Mouse (Mus musculus): ENCODE data around the gene Chil1. TPM values are rescaled to one million over a fixed set of nuclear protein-coding genes. Genes with fewer than 3 reads are reported as not detected.

Chil1 gene
- polyA plus RNA-seq, 1 experiment from 2014 or later, result 3.2 TPM

DNA sequence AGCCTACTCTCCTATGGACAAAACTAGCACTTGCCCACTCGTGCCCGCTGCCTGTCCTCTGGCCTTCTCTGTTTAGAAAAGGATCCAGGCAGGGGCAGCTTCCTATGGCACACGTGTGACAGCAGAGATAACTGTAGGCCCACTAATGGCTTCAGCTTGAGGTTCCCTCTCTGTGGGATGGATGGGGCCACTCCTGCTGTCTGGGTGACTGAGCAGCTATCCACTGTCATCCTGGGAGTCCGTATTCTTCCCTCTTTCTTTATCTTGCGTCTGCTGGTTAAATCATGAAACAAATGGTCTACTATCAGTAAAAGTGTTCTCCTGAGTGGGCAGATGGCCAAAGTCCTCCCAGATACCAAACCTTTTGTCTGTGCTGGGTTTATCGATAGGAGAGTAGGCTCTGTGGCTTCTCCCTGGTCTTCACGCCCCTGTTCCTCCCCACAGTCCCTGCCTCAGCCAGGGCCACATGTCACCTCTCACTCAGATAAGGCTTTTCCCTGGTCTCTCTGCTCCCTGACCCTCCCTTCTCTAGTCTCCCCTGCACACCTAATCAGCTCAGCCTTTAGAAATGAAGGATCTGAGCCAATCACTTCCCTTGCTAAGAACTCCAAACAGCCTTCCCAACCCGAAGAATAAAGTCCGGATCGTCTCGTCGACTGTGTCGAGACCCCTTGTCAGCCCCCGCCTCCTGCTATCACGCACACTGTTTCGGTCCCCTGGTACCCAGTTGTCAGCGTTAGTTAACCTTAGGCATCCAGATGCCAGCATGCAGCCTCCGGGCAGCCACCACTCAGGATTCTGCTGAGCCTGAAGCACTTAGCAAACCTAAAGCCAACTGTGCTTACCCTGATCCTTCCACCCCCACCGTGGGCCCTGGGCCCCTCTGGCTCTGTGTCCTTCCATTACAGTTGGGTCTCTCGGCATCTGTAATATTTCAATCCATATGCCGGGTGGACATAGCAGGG is 29.1 kb upstream of the Chil1 start:
- ATAC-seq (ENCODE audit: insufficient read depth, low FRiP score, low TSS enrichment) (no peak), DNase-seq (ENCODE audit: low spot score) (no peak)
- no peaks in the 10 kb centered on the region for H3K27me3 ChIP-seq (ENCODE audit: control insufficient read depth, insufficient read depth, low read length)
- no peak overlapping the region for H3K9ac ChIP-seq (ENCODE audit: low read length)
- no peak overlapping the region for H3K27ac ChIP-seq (ENCODE audit: low read depth, low read length)
- H3K4me1 ChIP-seq (ENCODE audit: control insufficient read depth, insufficient read depth, low read length), result no peaks in the 10 kb centered on the region
- no peaks in the 10 kb centered on the region for H3K36me3 ChIP-seq (ENCODE audit: control insufficient read depth, insufficient read depth, low read length)
- no peaks in the 10 kb centered on the region for H3K9me3 ChIP-seq (ENCODE audit: control insufficient read depth, low read length)
- no peak overlapping the region for H3K4me3 ChIP-seq (ENCODE audit: low read depth, low read length)
- H3K4me2 ChIP-seq (ENCODE audit: low read depth), result no peak overlapping the region
- 81% methylated on average over 21 of the region's 21 CpGs for WGBS

DNA sequence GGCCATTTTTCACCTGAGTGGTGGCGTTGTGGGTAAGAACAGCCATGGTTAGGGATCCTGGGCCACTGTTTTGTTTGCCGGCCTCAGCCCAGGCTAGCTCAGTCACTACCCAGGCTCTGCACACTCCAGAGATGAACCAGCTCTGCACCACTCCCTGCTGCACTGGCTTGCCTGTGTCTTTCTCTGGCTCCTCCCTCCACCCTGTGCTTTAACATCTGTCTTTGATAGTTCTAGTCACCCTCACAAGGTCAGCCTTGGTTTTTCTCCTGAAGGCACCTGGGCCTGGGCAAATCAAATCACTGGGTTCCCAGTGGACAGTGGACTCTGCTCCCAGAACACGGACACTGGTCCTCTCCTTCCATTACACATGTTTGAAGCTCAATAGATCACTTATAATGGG is 27.9 kb upstream of the Chil1 start:
- Histone ChIP-seq H3K27me3 (ENCODE audit: control insufficient read depth, insufficient read depth, low read length) (no peaks in the 10 kb centered on the region), H3K4me3 (ENCODE audit: low read depth, low read length) (no peak overlapping the region), H3K4me1 (ENCODE audit: control insufficient read depth, insufficient read depth, low read length) (no peaks in the 10 kb centered on the region), H3K36me3 (ENCODE audit: control insufficient read depth, insufficient read depth, low read length) (no peaks in the 10 kb centered on the region), H3K27ac (ENCODE audit: low read depth, low read length) (no peak overlapping the region), H3K9ac (ENCODE audit: low read length) (no peak overlapping the region), H3K9me3 (ENCODE audit: control insufficient read depth, low read length) (no peaks in the 10 kb centered on the region), H3K4me2 (ENCODE audit: low read depth) (no peak overlapping the region)
- 90% methylated on average over 3 of the region's 3 CpGs for WGBS
- DNase-seq (ENCODE audit: low spot score) (no peak), ATAC-seq (ENCODE audit: insufficient read depth, low FRiP score, low TSS enrichment) (no peak)

DNA sequence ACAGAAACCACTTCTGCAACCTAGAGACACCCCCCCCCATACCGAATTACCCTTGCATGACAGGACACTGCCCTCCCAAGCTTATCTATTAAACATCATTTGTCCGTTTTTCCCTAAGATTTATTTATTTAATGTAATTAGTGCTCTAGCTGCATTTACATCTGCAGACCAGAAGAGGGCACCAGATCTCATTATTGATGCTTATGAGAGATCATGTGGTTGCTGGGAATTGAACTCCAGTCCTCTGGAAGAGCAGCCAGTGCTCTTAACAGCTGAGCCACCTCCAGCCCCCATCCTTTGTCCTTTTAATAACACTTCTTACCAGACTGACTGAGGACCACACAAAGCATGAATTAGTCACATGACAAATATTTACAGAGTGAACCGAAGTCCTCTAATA is 27.3 kb upstream of the Chil1 start:
- DNase-seq (ENCODE audit: low spot score) (no peak), ATAC-seq (ENCODE audit: insufficient read depth, low FRiP score, low TSS enrichment) (no peak)
- WGBS, result 54% methylated on average over 3 of the region's 3 CpGs
- Histone ChIP-seq H3K27me3 (ENCODE audit: control insufficient read depth, insufficient read depth, low read length) (no peaks in the 10 kb centered on the region), H3K4me1 (ENCODE audit: control insufficient read depth, insufficient read depth, low read length) (no peaks in the 10 kb centered on the region), H3K27ac (ENCODE audit: low read depth, low read length) (no peak overlapping the region), H3K9ac (ENCODE audit: low read length) (no peak overlapping the region), H3K9me3 (ENCODE audit: control insufficient read depth, low read length) (no peaks in the 10 kb centered on the region), H3K4me3 (ENCODE audit: low read depth, low read length) (no peak overlapping the region), H3K4me2 (ENCODE audit: low read depth) (no peak overlapping the region), H3K36me3 (ENCODE audit: control insufficient read depth, insufficient read depth, low read length) (no peaks in the 10 kb centered on the region)

DNA sequence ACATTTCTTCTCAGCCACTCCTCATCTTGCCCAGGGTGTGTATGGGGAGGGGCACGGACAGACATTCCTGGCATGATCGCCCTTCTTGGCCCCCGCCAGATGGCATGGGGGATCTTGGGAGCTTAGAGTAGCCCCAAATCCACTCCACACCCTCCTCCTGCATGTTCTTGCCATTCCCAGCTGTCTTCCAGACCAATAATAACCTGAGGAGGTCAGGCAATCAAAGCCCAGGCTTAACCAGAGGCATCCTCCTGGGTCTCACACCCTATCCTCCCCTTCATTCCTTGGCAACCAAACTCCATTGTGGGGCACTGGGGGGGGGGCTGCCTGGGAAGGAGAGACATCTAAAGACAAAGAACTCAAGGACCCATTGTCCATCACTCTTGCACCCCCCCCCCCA is 21.6 kb upstream of the Chil1 start:
- no peaks in the 10 kb centered on the region for H3K9me3 ChIP-seq (ENCODE audit: control insufficient read depth, low read length)
- 89% methylated on average over 3 of the region's 3 CpGs for WGBS
- no peaks in the 10 kb centered on the region for H3K36me3 ChIP-seq (ENCODE audit: control insufficient read depth, insufficient read depth, low read length)
- H3K4me1 ChIP-seq (ENCODE audit: control insufficient read depth, insufficient read depth, low read length), result no peaks in the 10 kb centered on the region
- no peak overlapping the region for H3K4me2 ChIP-seq (ENCODE audit: low read depth)
- H3K27ac ChIP-seq (ENCODE audit: low read depth, low read length), result no peak overlapping the region
- no peak overlapping the region for H3K9ac ChIP-seq (ENCODE audit: low read length)
- H3K27me3 ChIP-seq (ENCODE audit: control insufficient read depth, insufficient read depth, low read length), result no peaks in the 10 kb centered on the region
- ATAC-seq (ENCODE audit: insufficient read depth, low FRiP score, low TSS enrichment) (no peak), DNase-seq (ENCODE audit: low spot score) (no peak)
- H3K4me3 ChIP-seq (ENCODE audit: low read depth, low read length), result no peak overlapping the region

DNA sequence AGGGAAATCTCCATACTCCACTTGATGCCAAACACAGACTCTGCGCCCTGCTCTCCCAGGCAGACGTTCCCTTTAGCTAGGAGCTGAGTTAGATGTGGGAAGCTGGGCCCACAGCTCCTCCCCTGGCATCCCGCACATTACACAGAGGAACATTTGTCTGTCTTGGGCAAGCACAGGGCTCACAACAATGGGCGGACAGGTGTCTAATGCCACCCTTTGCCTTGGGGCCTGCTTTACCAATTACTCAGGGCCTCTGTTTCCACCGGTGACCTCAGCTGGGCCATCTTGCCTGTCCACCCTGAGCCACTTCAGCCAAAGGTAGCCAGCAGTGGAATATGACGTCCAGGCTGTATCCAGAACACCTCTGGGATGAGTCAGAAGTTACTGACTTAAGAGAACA is 20.6 kb upstream of the Chil1 start:
- Histone ChIP-seq H3K4me1 (ENCODE audit: control insufficient read depth, insufficient read depth, low read length) (no peaks in the 10 kb centered on the region), H3K4me3 (ENCODE audit: low read depth, low read length) (no peak overlapping the region), H3K4me2 (ENCODE audit: low read depth) (no peak overlapping the region), H3K9me3 (ENCODE audit: control insufficient read depth, low read length) (no peaks in the 10 kb centered on the region), H3K27me3 (ENCODE audit: control insufficient read depth, insufficient read depth, low read length) (no peaks in the 10 kb centered on the region), H3K27ac (ENCODE audit: low read depth, low read length) (no peak overlapping the region), H3K36me3 (ENCODE audit: control insufficient read depth, insufficient read depth, low read length) (no peaks in the 10 kb centered on the region), H3K9ac (ENCODE audit: low read length) (no peak overlapping the region)
- WGBS, result 82% methylated on average over 6 of the region's 6 CpGs
- no peak for DNase-seq (ENCODE audit: low spot score)
- no peak for ATAC-seq (ENCODE audit: insufficient read depth, low FRiP score, low TSS enrichment)

DNA sequence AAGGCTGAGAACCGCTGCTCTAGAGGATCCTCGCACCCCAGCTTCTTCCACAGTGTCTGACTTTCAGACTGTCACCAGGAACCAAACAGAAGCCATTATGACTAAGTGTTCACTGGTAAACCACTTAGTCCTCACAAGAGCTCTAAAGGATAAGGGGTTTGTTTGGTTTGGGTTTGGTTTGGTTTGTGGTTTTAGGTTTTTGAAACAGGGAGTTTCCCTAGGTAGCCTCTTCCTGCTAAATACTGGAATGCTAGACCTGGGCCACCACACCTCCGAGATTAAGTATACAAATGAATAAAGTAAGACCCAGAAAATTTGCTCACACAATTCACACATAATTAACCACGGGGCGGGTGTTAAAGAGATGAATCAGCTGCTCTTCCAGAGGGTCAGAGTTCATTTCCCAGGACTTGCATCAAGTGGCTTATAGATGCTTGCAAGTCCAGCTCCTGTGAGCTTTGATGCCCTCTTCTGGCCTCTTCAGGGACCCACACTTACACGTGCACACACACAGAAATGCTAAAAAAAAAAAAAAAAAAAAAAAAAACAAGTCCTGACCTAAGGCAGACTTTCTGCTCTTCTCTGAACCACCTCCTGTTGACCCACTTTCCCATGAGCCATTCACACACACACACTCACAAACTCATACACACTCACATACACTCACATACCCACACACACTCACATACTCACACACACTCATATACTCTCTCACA is 19.3 kb upstream of the Chil1 start:
- Histone ChIP-seq H3K36me3 (ENCODE audit: control insufficient read depth, insufficient read depth, low read length) (no peaks in the 10 kb centered on the region), H3K4me1 (ENCODE audit: control insufficient read depth, insufficient read depth, low read length) (no peaks in the 10 kb centered on the region), H3K4me2 (ENCODE audit: low read depth) (no peak overlapping the region), H3K9ac (ENCODE audit: low read length) (no peak overlapping the region), H3K27me3 (ENCODE audit: control insufficient read depth, insufficient read depth, low read length) (no peaks in the 10 kb centered on the region), H3K27ac (ENCODE audit: low read depth, low read length) (no peak overlapping the region), H3K4me3 (ENCODE audit: low read depth, low read length) (no peak overlapping the region), H3K9me3 (ENCODE audit: control insufficient read depth, low read length) (no peaks in the 10 kb centered on the region)
- no peak for DNase-seq (ENCODE audit: low spot score)
- no peak for ATAC-seq (ENCODE audit: insufficient read depth, low FRiP score, low TSS enrichment)
- WGBS, result 83% methylated on average over 6 of the region's 6 CpGs

DNA sequence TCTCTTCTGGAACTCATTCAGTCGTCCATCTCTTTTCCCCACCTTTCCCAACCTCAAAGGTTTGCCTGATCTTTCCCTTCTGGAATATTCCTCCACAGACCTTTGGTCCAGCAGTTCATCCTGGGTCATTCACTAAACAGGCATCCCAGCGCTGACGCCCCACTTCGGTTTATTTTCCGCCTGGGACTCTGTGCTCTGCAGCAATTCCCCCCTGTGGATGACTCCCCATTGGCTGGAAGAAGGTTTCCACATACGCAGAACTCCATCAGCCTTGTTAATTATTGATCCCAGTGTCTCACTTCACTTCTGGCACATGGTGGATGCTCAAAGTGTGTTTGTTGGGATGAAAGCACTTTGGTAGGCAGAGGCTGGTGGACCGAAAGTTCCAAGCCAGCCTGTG is 18.5 kb upstream of the Chil1 start:
- H3K4me2 ChIP-seq (ENCODE audit: low read depth), result no peak overlapping the region
- H3K9me3 ChIP-seq (ENCODE audit: control insufficient read depth, low read length), result no peaks in the 10 kb centered on the region
- ATAC-seq (ENCODE audit: insufficient read depth, low FRiP score, low TSS enrichment) (no peak), DNase-seq (ENCODE audit: low spot score) (no peak)
- no peaks in the 10 kb centered on the region for H3K4me1 ChIP-seq (ENCODE audit: control insufficient read depth, insufficient read depth, low read length)
- H3K9ac ChIP-seq (ENCODE audit: low read length), result no peak overlapping the region
- H3K27me3 ChIP-seq (ENCODE audit: control insufficient read depth, insufficient read depth, low read length), result no peaks in the 10 kb centered on the region
- H3K36me3 ChIP-seq (ENCODE audit: control insufficient read depth, insufficient read depth, low read length), result no peaks in the 10 kb centered on the region
- H3K27ac ChIP-seq (ENCODE audit: low read depth, low read length), result no peak overlapping the region
- WGBS, result 89% methylated on average over 7 of the region's 7 CpGs
- no peak overlapping the region for H3K4me3 ChIP-seq (ENCODE audit: low read depth, low read length)

DNA sequence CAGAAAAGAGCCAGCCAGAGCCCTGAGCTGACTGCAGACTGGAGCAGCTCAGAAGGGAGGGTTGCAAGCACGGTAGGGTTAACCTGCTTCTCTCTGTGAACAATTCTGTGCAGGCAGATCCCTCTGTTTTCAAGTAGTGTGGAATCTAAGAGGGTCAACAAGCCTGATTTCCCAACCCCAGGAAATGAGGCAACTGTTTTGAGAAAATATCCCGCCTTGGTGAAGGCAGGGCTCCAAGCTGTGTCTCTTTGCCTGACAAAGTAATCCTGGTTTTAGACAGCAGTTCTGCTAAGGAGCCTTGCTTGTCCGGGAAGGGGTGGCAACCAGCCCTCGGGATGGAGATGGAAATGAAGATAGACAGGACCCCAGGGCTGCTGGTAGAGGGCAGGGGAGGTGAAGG is 17.5 kb upstream of the Chil1 start:
- DNase-seq (ENCODE audit: low spot score), result no peak
- Histone ChIP-seq H3K27ac (ENCODE audit: low read depth, low read length) (no peak overlapping the region), H3K9ac (ENCODE audit: low read length) (no peak overlapping the region), H3K36me3 (ENCODE audit: control insufficient read depth, insufficient read depth, low read length) (no peaks in the 10 kb centered on the region), H3K4me3 (ENCODE audit: low read depth, low read length) (no peak overlapping the region), H3K9me3 (ENCODE audit: control insufficient read depth, low read length) (no peaks in the 10 kb centered on the region), H3K27me3 (ENCODE audit: control insufficient read depth, insufficient read depth, low read length) (no peaks in the 10 kb centered on the region), H3K4me1 (ENCODE audit: control insufficient read depth, insufficient read depth, low read length) (no peaks in the 10 kb centered on the region), H3K4me2 (ENCODE audit: low read depth) (no peak overlapping the region)
- no peak for ATAC-seq (ENCODE audit: insufficient read depth, low FRiP score, low TSS enrichment)
- WGBS, result 75% methylated on average over 4 of the region's 4 CpGs

DNA sequence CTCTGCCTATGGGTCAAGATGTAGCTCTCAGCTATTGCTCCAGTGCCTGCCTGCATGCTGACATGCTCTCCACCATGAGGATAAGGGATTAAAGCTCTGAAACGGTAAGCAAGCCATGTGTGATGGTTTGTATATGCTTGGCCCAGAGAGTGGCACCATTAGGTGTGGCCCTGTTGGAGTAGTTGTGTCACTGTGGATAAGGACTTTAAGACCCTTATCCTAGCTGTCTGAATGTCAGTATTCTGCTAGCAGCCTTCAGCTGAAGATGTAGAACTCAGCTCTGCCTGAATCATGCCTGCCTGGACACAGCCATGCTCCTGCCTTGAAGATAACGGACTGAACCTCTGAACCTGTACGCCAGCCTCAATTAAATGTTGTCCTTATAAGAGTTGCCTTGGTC is 15.4 kb upstream of the Chil1 start:
- H3K27me3 ChIP-seq (ENCODE audit: control insufficient read depth, insufficient read depth, low read length), result no peaks in the 10 kb centered on the region
- H3K4me3 ChIP-seq (ENCODE audit: low read depth, low read length), result no peak overlapping the region
- no peak overlapping the region for H3K27ac ChIP-seq (ENCODE audit: low read depth, low read length)
- no peaks in the 10 kb centered on the region for H3K9me3 ChIP-seq (ENCODE audit: control insufficient read depth, low read length)
- WGBS, result 91% methylated on average over 3 of the region's 3 CpGs
- DNase-seq (ENCODE audit: low spot score), result no peak
- H3K4me1 ChIP-seq (ENCODE audit: control insufficient read depth, insufficient read depth, low read length), result no peaks in the 10 kb centered on the region
- H3K36me3 ChIP-seq (ENCODE audit: control insufficient read depth, insufficient read depth, low read length), result no peaks in the 10 kb centered on the region
- ATAC-seq (ENCODE audit: insufficient read depth, low FRiP score, low TSS enrichment), result no peak
- H3K4me2 ChIP-seq (ENCODE audit: low read depth), result no peak overlapping the region
- no peak overlapping the region for H3K9ac ChIP-seq (ENCODE audit: low read length)

Measured in neural tube, embryonic 11.5 days (tissue).